Mouse (Mus musculus) testis, postnatal 10 days (tissue): ENCODE data around the gene Rbsn.

Source experiments
- DNase-seq: peaks from one replicate; pipeline ENCODE4 v3.0.0; 2021; ENCODE audit warnings: low spot score

Gene Rbsn

DNA sequence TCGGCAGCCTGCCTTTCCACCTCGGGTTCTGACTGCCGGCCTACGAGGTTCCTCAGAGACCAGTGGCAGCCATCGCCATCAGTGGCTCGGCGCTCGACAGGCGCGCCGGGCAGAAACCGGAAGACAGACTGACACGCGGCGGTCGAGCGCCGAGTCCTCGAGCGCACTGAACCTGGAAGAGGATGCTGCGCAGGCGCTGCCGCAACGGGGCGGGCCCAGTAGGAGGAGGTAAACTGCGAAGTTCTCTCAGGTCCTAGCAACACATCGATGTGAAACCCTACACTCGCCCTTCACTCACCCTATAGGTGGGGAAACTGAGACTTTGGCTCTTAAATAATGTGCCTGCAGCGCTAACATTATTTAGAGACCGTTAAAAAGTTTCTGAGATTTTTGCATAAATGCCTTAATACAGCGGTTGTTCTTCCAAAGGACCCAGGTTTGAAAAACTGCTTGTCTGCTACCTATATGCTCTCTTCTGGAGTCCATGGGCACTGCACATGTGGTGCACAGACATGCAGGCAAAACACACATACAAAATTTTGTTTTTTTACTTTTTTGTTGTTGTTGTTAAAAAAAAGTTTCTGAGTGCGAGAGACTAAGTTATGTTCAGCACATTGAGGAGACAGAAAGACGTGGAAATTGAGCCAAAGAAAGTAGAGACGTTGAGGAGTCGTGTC lies at the start of gene Rbsn:
Gene Rbsn (minus strand): TSS at position 153 of the 677 bp plus-strand sequence.
- peak; percentile 93 for DNase-seq

DNA sequence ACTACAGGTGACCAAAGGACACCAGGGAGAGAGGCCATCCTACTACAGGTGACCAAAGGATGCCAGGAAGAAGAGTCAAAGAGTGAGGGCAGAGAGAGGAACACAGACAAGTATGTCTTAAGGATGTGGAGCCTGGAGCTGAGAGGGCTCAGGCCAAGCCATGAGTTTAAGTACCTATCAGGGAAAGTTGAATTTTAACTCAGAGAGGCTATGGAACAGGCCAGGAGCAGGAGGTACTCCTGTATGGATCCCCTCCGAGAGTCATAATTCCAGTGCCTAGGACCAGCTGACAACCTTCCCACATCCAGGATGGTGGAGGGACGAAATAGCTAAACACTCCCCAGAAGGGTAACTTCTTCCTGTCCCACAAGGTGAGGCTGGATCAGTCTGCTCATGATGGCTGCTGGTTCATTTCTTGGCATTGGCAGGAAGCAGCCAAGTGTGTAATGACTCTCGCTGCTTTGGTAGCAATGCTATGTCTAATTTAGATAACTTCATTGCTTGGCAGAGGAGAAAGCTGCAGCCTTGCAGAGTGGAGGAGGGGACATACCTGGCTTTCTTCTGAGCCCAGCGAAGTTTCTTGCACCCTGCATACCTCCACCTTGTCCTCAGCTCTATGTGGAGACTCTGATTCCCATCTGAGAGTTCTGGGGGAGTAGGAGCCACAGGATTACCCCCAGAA lies 46.6 kb upstream of the Rbsn start:
- DNase-seq: no peak

DNA sequence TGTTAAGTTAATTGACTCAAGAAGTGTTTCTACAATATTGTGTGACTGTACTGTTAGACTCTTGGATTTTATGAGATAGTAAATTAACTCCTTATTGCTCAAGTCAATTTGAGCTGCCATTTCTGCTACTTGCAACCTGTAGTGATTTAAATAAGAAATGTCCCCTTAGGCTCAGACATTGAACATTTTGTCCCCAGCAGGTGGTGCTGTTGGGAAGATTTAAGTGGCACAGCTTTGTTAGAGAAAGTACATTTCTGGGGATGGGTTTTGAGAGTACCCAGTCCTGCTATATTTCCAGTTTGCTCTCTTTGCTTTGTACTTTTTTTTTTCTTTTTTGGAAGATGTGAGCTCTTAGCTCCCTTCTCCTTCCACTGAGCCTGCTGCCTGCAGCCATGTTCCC lies 40.6 kb upstream of the Rbsn start:
- no peak for DNase-seq

DNA sequence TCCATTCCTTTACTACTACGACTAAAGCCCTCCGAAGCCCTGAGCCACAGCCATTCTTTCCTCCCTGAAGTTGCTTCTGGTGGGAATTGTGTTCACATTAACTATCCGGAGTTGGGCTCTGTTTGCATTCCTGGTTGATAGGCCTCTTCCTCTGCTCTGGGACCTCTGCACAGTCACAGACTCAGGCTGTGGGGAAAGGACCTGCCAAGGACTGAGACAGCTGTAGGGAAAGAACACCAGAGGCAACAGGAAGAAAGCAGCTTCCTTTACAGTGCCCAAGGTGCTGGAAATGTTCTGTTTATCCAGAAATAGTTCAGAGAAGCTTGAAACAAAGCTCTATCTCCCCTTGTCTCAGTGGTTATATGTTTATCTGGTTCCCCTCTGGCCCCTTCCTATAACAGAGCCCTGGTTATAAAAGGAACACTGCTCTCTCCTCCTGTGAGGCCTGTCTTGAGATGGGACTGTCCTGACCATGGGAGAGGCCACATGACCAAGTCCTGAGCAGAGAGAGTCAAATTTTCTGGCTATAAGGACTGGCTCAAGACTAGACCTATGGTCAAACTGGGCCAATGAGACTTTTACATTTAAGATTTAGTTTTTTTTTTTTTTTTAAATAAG lies 38.6 kb upstream of the Rbsn start:
- DNase-seq: no peak

DNA sequence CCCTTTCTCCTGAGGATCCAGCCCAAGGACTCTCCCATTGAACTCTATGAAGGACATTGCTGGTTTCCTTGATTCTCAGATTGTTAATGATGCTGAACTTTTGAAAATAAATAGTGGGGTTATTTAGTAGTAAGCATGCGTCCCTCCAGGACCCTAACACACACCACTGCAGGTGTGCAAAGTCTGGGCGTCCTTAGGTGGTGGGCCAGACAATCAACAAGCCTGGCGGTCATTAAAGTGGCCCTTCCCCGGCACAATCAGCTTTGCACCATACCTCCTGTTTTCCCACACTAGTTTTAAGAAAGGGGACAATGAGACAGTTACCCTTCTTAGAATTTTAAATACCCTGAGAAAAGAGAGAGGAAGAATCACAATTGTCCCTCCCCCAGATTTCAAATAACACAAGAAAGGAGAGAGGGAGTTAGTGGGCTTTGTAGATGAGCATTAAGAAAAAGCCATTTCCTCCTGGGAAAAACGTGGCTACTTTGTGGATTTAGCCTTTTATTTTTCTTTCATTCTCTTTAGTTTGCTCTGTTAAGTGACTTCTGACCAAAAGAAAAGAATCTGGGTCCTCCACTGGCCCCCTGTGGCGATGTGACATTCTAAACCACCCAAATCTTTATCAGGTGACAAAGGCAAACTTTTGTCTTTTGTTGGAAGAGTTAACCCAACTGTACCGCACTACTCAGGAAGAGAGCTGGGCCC lies 32.6 kb upstream of the Rbsn start:
- DNase-seq: no peak

DNA sequence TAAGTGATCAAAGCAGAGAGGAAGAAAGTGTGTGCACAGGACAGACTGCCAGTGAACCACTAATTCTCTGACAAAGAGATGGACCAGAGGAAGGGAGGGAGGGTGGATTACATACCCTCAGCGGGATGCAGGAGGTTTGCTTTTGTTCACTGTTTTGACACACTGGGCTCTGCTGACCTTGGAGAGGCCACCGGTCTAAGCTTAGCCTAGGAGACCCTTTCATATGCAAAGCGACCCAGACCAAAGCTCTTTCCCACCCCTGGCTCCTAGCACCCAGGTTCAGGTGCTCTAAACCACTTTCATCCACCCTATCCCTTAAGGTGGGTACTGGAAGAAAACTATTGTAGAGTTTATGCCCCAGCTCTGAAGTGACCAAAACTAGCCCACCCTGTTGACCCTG lies 31.6 kb upstream of the Rbsn start:
- DNase-seq: no peak

DNA sequence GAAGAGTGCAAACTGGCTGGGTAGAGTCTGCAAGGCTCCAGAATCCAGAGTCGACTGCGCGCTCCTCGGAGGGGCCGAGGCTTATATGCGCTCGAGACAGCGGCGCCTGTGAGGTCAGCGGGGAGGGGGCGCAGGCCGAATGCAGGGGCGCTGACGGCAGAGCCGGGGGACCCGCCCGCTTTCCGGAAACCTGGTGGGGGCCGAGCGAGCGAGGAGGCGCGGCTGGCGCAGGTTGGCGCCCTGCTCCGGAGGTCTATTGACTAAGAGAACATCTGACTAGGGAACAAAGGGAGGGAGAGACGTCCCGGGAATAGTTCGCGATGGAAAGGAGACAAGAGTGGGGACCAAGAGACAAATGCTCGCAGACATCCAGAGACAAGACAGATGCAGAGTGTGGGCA lies 29.9 kb upstream of the Rbsn start, which contains the start of gene Trh:
Gene Trh (minus strand): TSS at position 60 of the 400 bp plus-strand sequence.
- no peak for DNase-seq

DNA sequence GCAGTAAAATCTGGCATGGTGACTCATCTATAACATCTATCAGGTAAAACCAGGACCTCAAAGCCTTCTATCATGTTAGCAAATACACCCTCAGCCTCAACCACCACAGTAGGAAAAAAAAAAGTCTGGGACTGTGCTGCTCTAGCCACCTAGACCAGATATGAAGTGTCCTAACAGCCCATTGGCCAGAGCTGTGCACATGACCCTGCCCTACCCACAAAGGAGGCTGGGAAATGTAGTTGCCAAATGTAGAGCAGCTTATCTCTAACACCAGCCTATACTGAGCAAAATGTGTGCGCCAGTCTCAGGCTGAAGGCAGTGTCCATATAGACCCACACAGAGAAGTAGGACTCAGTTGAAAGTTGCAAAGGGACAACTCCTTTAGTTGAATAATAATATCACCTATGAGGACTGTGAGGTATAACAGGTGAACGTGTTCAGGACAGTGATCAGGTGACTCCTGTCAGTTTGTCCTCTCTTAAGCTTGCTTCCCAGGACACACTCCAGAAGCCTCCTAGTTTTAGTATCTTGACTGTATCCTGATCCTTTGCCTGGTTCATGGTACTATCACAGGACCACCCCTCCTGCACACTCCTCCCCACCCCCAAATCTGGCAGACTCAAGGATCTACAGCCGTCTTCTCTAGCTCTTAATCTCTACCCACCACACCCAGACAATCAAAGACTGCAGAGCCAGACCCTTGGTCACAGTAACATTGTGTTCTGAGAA lies 26.6 kb upstream of the Rbsn start:
- DNase-seq: peak; percentile 62

DNA sequence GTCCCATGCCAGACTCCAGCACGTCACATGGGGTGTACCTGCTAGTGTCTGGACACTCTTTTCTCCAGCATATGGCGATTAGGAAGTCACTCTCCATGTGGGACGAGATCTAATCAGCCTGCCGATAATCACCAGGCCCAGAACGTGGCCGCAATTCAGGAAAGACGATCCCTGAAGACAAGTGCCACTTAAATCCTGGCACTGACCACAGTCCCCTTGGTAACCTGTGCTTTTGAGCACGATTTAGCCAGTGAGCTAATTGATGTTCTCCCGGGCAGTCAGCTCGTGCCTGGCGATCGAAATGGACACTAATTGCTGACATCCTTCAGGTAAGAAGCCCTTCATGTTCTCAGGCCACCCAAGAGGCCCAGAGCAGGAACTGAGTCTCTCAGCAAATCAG lies 20.3 kb upstream of the Rbsn start:
- DNase-seq: no peak

DNA sequence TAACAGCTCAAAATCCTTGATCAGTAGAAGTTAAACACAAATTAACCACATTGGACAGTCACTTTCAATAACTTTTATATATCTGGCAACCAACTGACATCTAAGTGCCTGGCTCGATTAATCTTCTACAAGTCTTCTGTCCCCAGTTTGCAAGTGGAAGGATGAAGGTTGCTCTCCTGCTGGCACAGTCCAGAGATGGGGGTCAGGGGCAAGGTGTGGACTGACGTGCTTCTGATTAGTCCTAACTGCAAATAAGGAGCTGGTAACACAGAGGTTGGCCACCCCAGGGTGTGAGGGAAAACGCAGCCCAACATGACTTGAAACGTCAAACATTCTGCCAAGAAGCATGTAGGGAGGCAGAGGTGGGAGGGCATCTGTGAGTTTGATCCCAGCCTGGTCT lies 17.0 kb upstream of the Rbsn start:
- no peak for DNase-seq

DNA sequence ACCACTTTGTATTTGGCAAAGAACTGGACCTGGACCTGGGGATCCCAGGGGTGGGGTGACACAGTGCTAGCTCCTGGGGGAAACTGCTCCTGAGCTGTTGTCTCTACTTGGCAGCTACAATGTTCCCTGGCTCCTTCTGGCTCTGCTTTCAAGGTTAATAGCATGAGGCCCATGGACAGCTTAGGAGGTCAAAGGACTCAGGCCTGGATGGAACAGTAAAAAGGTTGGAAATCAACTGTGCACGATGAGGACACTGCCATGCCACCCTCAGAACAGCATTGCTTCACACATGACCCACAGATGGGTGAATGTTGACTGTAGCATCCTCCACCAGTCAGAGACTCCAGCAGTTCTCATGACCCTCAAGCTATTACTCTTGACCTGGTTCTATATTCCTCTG lies 16.6 kb upstream of the Rbsn start:
- no peak for DNase-seq

DNA sequence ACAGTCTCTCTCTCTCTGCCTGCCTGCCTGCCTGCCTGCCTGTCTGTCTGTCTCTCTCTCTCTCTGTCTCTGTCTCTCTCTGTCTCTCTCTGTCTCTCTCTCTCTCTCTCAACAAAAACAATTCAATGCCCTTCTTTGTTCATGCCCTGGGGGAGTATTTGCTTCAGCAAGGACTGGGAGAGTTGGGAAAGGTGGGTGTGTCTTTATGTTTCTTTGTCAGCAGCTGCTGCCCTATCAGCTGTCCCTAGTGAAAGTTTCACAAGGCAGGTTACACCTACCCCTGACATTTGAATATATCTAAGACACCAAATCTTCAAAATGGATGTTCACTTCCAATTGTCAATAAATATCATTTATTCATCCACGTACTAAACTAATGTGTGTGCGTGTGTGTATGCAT lies 14.9 kb upstream of the Rbsn start:
- no peak for DNase-seq

DNA sequence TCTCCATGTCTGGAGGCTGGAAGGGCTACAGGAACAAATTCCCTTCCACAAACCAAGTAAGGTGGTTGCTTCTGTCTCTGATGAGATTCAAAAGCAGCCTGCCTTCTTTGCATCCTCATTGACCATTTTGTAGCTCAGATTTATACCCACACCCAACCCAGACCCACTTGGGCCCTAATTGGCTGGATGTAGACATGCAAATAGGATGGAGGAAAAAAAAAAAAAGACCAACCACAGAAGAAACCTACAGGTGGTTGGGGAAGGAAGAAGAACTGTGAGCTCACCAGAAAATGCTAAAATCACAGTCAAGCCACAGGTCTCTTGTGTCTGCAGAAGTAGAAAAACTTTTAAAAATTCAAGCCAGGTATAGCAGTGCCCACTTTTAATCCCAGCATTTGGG lies 14.4 kb upstream of the Rbsn start:
- DNase-seq: no peak

DNA sequence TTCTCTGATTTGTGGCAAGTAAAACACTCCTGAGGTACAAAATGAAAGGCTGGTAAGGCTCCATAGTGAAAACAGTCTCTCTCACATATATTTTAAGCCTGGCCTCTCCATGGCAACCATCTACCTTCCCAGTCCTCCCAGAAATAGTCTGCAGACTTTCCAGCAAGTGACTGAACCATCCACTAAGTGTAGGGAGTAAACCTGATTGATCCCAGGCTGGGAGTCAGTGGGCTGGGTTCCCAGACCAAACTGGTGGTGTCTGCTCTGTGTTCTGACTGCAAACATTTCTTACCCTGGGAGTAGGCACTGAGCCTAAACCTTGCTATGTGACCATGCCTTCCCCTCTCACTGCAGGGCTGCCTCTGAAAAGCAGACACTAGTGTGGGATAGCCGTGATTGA lies 10.3 kb upstream of the Rbsn start:
- DNase-seq: no peak

DNA sequence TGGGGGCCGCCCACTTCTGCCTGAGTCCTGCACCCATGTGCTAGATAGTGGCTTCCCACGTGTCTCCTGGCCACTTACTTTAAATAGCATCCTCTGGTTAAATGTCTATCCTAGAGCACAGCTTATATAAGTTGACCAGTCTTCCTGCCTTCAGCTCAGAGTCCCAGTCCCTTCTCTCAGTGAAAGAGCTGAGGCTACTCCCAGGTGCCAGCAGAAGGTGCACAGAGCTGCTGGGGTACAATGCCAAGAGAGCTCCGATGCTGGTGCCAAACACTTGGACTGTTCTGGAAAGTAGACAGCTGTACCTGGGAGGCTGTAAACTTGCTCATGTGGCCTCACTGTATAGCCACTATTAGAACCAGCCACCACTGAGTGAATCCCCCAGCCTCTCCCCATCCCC lies 7.3 kb upstream of the Rbsn start:
- no peak for DNase-seq

DNA sequence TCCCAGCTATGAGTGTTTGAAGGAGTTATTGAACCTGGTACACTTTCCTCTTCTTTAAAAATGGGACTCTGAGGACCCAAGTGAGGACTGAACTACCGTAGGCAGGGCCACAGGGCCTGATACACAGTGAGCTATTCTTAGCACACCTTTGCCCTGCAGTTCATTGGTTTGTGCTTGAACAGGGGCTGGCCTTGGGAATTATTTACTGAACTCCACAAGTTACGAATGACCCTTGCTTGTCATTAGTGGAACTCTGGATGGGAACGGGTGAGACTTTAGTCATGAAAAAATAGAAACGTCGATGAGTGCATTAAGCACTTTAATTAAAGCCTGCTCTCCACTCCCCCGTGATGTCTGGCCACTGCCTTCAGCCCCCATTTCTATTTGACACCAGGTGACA lies 6.9 kb upstream of the Rbsn start:
- DNase-seq: no peak

DNA sequence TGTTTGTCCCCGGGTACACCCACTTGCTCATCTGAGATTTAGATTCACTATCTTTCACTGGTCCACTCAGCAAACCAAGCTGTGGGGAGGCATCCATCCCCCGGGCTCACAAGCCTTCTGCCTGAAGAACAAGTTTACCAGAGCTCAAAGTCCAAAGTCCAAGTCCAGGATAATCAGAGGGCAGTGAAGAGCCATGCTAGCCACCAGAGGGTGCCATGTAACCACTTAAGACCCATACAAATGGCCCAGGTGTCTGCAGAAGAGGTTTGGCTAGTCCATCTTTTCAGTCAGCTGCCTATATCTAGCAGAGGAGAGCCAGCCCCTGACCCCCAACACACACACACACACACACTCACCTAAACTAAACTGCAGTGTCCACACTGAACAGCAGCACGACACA lies 4.7 kb upstream of the Rbsn start:
- DNase-seq: peak; percentile 64

DNA sequence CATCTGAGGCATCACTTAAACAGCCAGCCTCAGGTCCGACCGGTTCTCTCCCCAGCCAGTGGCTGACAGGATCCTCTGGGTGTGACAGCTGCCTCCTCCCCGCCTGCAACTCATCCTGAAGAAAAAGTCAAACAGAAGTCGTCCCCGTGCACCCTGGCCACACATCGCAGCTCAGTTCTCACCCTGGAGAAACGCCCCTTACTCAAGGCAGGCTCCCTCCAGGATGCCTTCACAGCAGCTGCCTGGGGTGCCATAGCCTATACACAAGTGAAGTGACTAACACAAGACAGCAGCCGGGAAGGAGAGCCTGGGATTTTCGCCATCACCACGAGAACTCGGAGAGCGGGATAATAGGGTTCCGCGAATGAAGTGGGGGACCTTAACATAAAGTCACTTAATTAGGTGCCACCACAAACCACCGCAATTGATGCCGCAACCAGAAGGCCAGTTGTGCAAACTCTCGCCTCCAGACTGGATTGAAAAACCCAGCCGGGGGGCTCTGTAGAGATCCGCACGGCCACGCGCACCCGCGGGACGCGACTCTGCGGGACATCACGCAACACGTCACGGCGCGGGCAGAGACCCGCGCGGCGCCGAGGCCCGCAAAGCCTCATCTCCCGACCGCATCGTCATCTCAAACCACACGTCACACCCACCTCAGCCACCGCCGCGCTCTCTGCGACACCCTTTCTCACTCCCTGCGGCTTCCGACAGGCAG lies 511 bp downstream of the Rbsn start:
- DNase-seq: no peak

DNA sequence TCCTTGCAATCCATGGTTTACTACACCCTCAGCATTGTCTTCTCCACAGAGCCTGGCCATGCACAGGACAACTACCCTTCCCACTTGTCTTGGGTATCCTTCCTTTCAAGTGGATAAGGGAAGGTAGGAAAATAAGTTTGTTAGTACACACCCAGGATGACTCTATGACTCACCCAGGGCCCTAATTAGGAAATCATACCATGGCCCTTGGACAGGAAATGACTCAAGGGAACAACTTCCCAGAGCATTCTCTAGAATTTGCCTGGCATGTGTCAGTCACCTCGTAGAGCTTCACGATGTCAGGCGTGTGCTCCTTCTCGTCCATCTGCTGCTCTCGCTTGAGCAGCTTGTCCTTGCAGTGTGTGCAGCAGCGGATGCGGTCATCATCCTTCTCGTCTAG lies 15.3 kb downstream of the Rbsn start:
- DNase-seq: no peak

DNA sequence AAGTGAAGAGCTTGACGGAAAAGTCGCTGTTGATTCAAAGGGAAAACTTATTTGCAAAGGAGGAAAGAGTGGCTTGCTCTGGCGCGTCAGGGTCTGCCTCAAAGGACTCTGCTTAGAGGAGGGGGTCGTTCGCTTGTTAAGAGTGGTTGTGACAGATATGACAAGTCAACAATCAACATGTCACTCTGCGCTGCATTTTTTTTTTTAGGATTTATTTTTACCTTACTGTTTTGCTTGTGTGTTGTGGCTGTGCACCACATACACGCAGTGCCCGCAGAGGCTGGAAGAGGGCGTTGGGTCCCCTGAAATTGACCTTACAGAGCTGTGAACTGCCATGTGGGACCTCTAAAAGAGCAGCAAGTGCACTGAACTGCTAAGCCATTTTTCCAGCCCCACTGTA lies 30.5 kb downstream of the Rbsn start:
- no peak for DNase-seq

DNA sequence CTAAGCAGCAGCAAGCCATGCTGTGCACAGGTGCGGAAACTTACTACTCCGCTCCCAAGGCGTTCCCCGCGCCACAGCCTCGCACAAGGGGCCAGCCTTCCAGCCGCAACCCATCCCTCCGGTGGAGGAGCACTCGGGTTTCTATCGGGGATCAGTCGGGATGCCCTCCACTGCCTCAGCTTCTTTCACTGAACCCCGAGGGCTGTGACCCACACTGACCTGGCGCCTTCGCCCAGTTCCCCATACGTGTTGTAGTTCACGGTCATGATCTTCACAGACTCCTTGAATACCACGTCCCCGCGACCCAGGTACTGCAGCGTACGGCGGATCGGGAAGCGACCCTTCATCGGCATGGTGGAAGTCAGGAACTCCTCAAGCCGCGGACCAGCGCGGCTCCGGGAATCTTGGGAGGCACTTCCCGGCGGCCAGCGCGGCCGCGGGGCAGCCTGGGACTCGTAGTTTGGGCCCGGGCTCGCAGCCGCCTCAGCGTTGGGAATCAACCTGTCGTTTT lies 31.0 kb downstream of the Rbsn start, which contains the start of gene Mrps25:
Gene Mrps25 (minus strand): TSS at position 413 of the 511 bp plus-strand sequence.
- DNase-seq: peak; percentile 81
